Mouse (Mus musculus) megakaryocyte-erythroid progenitor cell, adult 5-6 weeks (primary cell): Measurements from ENCODE around the gene Acsf3. TPM values are rescaled to one million over a fixed set of nuclear protein-coding genes. Genes with fewer than 3 reads are reported as not detected.
A peak's percentile ranks its signal among the peaks of the same experiment; 100 is the strongest.

Experiments used
- ATAC-seq: replicated peaks from 2 replicates; pipeline ENCODE4 v1.8.0; 2016; ENCODE audit warnings: mild to moderate bottlenecking, inconsistent platforms; ENCODE audit not compliant: severe bottlenecking, poor library complexity, low FRiP score, low TSS enrichment
- total RNA-seq, 2 experiments: library from RNA; stranded (forward) in 1 of 2; stranded (reverse) in 1 of 2; fragments of 200-1000, 215-1000 nt in 1 of 2; fragments of >200 nt in 1 of 2; fragmentation: Nextera tagmentation in 1 of 2; gene quantifications; 2 replicates each; pipeline ENCODE4 v1.2.3; 2014 to 2017

Acsf3 gene
- total RNA-seq, 2 experiments from 2014 or later: 9.5 to 14.7 TPM

DNA sequence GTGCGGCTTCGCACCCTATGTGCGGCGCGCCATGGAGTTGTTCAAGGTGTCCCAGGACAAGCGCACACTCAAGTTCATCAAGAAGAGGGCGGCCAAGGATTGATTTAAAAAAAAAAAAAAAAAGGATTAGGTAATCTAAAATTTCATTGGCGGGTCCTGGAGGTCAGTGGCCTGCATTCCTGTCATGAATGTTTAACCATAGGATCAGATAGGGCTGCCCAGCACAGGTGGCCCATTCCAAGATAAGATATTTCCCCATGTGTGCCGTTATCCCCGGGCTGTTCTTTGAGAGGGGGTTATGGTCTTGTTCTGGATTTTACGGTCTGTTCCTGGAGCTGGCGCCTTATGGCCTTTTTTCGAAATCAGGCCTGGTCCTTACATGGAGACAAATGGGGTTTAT is 61.4 kb downstream of the Acsf3 start:
- ATAC-seq: no peak

DNA sequence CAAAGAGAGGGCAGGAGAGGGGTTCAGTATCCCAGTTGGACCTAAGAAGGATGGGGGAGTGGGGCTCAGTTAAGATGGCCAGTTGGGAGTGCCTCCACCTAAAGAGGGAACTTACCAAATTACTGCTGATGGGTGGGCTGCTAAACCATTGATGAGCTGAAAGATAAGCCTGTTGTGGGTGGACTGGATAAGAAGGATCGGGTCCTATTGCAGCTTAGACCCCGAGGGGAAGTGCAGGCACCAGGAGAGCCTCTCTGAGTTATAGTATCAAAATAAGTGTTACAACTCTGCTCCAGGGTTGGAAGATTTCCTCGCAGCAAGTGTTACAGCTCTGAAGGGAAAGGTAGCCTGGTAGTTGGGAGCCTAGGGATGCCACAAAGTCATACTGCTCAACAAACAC is 68.9 kb downstream of the Acsf3 start:
- ATAC-seq: no peak

DNA sequence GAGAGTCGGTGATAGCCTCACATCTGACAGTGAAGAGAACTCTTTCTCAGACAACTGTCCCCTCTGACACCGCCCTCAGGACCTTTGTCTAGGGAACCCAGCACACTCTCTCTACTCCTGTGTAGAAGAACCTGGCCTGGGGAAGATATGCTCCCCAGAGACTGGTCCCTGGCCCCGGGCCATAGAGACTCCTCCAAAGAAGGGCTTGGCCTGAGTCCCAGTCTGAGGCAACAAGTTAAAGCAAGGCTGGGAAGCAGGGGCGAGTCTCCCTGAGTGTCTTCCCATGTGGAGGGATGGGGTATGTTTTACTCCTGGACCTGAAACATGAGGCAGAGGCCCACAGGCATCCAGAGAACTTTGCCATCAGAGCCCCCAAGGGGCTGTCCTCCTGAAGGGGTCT is 70.4 kb downstream of the Acsf3 start:
- peak; percentile 82 for ATAC-seq

DNA sequence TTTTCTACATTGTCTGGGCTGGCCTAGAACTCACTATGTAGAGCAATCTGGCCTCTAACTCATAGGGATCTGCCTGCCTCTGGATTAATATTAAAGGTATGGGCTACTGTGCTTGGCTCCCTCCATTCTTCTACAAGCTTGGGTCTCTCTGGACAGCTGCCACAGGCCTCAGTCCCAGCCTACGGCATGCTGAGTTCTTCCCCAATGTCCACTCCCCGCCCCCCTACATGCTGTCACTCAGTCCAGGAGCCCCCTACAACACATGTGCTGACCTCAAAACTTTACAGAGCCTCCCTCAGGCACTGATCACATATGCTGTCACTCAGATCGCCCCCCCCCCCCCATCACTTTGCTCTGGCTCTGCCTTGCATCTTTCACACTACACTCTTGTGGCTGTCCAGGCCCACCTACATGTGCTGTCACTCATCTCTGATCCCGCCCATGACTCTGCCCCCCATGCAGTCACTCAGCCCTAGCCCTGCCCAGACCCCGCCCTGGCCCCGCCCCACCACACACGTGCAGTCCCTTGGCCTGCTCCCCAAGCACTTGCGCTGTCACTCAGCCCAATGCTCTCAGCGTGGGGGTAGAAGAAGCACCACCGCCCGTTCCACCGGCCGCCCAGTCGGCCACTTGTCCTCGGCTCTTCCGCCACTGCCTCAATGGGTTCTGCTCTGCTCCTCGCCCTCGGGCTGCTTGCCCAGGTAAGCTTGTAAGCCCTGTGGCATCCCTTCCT is 72.7 kb downstream of the Acsf3 start, which contains the start of gene Cdh15:
Cdh15 (plus strand) TSS at position 138 of the 733 bp plus-strand sequence.
- ATAC-seq: peak; percentile 72

DNA sequence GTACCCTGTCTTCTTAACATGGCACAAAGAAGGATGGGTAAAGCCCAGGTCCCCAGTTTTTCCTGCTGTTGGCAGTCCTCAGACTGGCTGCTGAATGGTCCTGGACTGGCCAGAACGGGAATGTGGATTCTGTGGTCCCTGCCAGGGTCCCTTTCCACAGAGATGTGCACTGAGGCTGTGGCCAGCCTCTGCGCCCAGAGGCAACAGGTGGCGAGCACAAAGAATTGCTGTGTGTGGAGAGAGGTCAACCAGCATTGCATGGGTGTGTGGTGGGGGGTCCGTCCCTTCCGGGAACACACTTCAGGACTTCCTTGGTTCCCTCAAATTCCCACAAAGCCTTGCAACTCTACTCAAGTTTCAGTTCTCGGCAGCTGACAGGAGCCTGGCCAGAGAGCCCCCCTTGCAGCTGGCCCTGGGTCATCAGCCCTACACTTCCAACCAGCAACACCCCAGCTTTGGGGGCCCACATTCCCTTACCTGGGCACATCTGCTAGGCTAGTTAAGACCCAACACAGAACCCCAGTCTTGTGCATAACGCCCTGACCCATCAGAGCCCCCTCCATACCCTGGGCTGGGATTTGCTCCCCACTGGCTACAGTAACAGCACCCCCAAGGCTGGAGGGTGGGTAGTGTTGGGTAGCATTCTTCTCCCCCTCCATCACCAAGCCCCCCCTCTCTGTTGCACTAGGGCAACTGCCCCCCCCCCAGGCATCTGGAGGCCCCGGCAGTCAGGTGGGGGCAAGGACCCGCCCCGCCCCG is 74.0 kb downstream of the Acsf3 start:
- no peak for ATAC-seq

DNA sequence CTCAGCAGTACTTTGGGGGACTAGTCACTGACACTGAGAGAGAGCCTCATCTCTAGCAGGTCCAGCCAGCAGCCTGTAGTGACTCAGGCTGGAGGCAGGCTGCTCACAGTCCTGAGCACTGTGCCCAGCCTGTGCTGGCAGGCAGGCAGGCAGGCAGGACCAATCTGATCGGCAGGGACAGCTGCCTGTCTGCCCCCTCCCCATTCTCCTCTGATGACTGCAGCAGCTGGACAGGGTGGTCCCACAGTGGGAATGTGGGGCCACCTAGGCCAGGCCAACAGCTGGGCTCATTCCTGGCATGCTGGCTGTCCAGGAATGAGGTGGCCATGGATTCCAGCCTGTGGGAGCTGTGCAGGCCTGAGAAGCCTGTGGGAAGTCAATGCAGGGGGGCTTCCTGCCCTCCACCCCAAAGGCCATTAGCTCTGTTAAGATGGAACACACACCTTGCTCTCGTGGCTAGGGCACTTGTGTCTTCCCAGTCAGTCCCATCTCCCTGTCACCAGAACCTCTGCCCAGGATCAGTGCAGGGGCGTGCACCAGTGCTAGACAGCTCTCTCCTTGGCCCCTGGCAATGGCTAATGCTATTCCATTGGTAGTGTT is 75.5 kb downstream of the Acsf3 start:
- ATAC-seq: no peak

DNA sequence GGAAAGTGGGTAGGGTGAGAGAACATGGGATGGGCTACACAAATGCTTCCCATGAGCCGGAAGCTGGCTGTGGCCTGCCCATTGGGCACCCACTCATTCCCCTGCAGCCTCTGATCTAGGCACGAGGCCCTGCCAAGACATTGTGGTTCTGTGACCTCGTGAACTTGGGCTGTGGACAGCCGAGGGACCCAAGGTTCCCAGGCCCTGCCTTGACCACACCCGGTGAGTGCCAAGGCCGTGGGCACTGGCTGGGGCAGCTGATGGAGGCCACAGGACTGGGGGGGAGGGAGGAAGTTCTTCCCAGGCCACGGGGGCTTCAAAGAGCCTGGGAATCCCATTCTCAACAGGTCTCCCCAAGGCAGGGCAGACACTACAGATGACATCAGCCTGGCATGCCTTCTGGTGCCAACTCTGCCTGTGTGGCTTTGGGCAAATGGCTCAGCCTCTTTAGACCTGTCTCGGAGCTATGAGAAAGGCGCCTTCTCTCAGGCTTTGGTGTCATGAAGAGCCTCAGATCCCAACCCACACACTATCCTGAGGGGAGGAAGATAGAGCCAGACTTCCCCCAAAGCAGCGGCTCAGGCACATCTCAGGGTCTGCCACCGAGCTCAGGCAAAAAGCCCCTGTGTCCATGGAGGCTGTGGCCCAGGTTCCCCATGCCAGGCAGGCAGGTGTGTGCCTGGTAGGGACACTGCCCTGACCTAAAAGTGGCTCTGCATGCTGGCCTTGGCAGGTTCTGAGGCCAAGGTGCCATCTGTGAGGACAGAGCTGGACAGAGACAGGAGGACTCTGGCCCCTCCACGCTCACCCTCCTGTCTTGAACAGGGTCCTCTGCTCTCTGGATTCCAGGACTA is 76.6 kb downstream of the Acsf3 start:
- ATAC-seq: no peak

DNA sequence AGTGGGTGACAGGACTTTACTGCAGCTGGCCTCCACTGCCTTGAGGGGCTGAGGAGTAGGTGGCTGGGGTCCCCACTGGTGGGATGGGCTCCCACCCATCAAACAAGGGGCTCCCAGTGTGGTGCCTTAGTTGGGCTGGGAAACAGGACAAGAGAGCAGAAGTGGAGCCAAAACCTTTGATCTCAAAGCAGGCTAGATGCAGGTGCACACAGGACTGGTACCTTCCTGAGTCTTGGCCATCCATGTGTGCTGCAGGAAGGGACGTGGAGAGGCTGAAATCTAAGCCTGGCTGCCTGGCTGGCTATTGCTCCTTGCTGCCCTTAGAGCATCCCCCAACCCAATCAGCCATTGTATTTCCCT is 77.2 kb downstream of the Acsf3 start:
- no peak for ATAC-seq

DNA sequence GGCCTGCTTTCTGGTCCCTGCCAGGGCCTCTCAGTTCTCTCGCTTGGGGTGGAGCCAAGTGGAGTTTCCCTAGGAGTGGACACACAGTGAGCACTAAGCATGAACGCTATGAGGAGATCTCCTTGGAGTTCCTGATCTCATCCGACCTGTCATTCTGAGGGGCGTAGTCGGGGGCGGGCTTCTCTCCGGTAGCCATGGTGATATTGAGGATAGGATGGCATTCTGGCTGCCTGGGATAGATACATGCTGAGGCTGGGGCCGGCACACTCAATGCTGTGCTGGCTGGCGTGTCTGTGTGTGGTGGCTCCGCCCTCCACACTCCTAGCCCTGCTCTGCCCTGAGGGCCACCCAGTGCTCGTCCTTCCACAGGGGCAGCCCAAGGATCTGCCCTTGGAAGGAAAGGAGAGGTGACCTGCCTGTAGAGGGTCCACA is 78.1 kb downstream of the Acsf3 start:
- ATAC-seq: no peak

DNA sequence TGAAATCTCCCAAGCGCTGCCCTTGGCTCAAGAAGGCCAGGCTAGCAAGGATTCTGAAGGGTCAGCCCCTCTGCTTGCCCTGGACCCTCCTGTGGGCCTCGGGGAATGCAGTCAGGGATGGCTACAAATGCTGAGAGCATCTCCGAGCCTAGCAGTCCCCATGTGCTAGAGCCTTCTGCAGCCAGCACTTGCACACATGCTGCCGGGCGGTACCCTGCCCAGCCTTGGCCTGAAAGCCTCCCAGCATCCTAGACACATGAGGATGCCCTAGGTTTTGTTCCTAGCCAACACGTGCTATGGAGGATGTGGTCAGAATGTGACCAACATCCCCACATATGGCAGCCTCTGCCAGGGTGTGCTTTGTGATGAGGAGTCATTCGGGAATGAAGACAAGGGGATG is 79.1 kb downstream of the Acsf3 start:
- ATAC-seq: no peak

DNA sequence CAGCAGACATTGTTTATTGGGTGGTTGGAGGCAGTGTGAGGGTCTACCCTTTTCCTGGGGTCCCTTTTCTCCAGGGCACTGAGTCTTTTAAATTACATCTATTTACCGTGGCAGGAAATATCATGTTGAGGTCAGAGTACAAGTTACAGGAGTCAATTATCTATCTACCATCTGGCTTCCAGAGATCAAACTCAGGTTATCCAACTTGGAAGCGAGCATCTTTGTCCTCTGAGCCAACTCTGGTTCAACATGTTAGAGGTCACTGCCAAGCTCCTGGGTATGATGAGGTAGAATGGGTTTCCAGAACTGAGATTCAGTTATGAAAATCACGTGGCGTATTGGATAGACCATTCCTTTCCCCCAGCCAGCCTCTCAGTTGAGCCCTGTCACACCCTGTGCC is 79.8 kb downstream of the Acsf3 start:
- no peak for ATAC-seq

DNA sequence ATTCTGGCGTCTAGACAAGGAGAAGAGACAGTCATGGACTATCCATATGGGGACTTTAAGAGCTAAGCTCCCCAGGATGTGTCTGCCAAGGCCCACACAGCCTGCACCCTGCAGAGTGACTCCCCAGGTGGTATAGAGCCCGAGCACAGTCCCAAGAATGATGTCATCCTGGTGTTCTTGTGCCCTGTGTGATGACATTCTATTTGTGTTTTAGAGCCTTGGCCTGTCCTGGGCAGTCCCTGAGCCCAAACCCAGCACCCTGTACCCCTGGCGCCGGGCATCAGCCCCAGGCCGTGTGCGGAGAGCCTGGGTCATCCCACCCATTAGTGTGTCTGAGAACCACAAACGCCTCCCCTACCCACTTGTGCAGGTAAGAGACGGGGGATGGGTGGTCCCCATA is 81.0 kb downstream of the Acsf3 start:
- ATAC-seq: no peak

DNA sequence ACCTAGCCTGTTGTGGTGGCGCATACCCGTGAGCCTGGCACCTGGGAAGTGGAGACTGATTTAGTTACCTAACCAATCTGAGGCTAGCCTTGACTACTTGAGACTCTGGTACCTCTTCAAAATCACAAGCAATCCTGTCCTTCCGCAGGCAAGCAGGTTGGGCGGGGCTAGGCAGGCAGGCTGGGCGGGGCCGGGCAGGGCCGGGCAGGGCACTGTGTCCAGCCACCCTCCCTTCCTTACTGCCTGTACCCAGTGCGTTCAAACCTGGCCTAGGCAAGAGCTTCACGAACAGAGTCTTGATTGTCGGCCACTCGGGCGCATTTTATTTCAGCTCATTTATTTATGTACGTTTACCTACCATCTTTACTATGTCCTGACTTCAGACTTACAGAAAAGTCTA is 84.6 kb downstream of the Acsf3 start:
- no peak for ATAC-seq

DNA sequence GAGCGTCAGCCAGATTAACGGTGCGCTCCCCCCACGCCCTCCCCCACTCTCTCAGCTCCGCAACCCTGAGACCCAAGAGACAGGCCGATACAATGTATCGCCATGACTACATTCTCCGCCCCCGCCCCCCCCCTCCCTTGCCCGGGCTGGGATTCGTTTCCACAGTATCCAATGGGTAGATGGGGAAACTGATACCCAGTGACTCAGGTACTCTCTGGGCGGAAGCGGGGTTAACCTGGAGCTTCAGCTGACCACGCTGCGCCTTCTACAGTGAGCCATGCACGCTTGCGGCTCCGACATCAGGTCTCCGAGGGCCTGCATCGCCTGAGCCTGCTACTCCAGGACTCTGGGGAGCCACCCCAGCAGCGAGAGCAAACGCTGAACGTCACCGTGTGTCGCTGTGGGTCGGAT is 89.4 kb downstream of the Acsf3 start:
- no peak for ATAC-seq

DNA sequence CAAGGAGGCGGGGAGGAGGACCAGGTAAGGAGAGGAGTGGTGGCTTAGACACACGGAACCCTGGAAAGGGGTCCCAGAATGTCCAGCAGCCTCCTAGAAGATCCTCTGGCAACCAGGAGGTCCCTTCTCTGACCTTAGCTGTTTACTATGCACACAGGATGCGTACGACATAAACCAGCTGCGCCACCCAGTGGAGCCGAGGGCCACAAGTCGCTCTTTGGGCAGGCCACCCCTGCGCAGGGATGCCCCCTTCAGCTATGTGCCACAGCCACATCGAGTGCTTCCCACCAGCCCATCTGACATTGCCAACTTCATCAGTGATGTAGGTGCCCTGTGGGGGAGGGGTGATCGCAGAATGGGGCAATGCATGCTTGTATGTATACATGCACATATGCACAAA is 90.2 kb downstream of the Acsf3 start:
- ATAC-seq: peak; percentile 32

DNA sequence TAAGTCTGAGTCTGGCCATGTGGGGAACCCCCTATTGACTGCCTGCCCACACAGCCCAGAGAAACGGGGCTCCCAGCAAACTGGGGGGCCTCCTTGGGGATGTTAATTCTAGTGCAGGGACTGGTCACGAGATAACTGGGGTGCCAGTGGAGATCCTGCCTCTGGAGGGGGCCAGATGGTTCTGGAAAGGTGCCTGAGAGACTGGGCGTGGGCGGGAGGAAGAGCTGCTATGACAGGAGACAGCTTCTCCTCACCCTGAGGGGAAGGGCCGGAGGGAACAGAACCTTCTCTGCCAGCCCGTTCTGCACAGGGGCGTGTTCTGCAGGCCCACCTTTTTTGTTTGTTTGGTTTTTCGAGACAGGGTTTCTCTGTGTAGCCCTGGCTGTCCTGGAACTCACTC is 90.9 kb downstream of the Acsf3 start:
- ATAC-seq: no peak
